Mouse (Mus musculus): ENCODE results near the gene Gm48552.

The Gm48552 gene

DNA sequence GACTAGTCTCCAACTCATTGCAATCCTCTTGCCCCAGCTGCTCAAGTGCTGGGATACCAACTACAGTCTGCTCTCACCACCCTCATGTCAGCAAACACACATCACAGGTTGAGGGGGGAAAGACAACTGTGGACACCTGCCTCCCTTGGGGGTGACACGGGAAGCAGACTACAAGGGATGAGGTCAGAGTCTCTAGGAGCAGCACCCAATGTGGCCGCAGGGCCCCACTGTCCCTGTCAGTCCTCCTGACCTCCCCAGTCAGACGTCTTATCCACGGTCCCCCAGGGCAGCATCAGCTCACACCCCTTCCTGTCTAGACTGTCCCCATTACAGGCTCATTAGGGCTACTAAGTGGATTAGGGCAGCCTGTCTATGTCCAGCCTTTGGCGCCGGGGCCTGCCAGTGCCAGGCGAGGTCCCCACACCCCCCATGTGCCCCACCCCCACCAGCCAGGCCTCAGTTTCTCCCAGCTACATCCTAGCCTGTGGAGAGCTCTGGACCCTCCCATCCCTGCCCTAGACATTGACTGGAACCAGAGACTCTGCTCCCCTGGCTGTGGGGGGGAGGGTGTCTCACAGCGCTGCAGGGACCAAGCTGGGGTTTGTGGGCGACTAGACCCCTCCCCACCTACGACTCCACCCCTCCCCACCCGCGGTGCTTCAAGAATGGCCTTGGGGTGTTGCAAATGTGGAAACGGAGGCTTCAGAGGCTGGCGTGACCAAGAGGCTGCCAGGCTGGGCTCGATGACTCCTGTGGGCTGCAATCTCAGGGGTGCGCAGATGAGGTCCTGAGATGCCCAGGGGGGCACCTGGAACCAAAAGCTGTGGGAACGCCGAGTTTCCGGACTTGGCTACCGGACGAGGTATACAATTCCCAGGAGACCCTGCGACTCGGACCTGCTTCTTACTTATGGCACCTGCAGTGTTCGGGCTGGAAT lies 18.0 kb downstream of the Gm48552 start:
- DNase-seq (ENCODE audit: low spot score) = no peak

DNA sequence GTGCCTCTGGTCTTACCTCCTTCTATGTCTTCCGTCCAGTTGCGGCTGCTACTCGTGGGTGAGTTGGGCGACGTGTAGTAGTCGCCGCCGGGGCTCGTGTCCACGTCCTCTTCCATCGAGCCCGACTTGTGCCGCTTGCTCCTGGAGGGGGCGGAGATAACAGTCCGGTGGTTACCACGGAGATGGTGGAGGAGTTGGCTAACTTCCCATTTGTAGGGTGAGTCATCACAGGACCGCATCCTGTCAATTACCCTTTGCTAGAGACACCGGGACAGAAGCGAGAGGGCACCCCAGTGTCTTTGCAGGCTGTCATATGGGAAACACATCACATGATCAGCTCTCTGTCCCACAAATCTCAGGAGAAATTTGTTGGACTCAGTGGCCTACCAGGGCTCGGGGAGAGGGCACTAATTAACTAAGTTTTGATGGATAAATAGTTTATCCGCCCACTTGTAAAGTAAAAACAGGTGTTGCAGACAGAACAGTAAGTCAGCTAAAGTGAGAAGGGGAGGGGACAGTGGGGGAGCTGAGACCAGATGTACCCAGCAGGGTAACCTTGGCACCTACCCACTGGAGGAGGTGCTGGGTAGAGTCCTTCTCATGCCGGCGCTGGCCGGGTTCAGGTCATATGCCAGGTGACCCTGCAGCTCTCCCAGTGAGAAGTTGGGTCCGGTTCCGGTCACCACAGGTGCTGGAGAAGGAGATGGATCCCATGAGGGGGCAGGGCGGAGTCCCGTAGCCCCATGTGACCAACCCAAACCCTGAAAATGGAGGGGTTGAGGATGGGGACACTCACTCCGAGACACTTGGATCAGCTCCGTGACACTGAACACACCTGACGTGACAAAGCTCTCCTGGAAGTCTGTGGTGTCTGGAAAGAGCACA lies 19.0 kb downstream of the Gm48552 start:
- DNase-seq (ENCODE audit: low spot score) = peak; percentile 73

DNA sequence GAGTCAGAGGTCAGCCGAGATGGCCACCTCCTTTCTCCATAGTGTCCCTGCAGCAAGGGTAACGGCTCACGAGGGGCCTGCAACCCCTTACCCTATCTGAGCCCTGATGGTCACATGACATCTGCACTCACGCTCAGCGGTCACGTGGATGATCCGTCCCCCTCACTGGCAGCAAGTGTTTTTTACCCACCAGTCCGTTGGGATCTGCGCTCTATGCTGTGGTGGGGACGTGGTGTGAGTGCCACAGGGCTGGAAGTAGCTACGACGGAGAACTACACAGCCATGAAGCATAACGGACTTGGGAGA lies 19.6 kb downstream of the Gm48552 start:
- no peak for DNase-seq (ENCODE audit: low spot score)

DNA sequence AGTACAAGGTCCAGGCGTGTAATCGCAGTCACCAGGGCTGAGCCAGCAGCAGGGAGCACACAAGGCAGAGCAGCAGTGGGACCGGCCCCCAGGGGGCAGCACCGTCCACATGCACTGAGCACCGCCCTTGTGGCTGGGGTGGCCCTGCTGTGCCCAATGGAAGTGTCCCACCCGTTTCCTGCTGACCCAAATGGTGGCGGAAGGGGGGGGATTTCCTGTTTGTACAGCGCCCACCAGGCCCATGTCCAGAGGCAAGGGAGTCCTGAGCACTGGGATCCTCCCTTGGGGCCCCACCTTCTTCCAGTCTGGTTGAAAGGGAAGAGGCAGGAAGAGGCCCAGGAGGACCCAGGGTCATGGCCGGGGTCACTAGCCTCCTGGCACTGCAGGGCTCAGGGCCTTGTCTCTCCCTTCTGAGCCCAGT lies 20.1 kb downstream of the Gm48552 start:
- DNase-seq (ENCODE audit: low spot score) = no peak

DNA sequence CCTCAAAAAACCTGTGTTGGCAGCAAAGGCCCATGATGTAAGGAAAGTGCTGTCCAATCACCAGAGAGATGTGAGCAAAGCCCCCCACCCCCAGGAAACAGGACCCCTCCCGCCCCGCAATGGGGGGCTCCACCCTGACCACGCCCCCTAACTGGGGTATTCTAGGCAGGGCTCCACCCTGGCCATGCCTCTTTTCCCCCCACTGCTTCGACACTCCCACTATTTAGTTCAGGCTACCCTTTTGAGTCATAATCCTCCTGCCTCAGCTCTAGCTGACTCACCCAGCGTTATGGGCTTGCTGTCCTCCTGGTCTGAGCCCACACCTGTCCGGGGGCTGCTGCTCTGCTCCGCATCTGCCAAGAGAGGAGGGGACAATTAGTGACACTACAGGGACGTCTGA lies 20.5 kb downstream of the Gm48552 start:
- no peak for DNase-seq (ENCODE audit: low spot score)

DNA sequence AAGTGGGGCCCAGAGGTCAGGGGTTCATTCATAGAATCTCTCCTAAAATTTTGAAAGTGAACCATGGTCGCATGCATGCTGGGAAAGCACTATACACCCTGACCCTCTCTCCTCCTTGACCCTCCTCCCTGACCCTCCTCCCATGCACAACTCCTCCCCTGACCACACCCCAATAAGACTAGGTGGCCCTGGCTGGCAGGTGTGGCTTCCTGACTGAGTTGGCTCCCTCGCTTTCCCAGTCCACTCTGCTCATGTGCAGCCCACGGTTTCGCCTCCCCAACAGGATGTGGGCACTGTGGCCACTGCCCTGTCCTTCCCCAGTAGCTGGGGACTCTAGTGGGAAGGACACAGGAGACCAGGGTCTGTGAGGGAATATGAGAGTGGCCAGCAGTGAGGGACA lies 21.5 kb downstream of the Gm48552 start:
- no peak for DNase-seq (ENCODE audit: low spot score)

DNA sequence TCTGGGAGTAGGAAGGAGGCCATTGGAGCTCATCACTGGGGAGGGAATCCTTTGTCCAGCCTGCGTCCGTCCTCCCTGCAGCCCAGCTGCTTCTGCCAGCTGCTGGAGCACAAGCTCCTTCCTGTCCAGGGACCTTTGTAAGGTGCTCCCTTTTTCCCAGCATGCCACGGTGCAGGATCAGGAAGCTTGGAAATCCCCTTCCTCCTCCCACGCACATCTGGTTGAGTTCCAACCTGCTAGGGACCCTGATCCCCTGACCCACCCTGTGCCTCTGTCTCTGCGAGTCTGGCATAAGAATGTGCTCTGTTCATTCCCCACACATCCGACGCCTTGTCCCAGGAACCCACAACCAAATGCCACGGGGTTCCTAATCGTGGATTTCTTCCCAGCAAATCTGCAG lies 22.2 kb downstream of the Gm48552 start:
- no peak for DNase-seq (ENCODE audit: low spot score)

DNA sequence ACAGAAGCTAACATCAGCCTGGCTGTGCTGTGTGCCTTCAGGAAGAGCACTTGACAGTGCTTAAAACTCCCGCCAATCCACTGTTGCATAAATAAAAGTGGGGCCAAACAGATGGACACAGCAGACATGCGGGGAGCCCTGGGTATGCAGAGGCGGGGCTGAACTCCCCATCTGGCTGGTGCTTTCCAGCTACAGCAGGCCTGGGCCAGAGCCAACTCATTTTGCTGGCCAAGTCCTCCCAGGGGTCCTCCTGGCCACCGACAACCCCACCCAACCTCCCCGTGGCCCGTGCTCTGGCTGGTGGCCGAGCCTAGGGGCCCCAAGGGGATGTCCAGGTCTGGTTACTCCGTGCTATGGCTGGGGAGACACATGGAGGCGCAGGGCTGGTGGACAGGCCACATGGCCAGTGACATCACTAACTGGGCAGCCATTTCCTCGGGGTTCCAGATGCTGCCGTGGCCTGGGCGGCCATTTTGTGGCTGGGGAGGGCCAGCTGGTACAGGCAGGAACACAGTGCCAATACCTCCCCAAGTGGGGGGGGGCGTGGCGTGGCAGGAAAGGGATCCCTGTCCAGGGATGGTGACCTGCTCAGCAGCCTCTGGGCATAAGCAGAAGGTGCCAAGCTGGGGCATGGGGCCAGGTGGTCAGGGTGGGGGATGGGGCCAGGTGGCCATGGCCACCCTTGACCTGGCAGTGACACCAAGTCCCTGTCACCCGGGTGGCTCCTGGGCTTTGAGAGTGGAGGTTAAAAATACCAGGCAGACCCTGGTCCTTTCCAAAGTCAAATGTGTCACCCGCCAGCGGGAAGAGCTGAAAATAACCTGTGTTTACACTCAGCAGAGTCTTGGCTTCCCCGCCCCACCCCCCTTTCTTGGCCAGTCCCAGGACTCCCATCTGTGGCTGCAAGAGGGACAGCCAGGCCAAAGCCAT lies 22.9 kb downstream of the Gm48552 start:
- peak; percentile 80 for DNase-seq (ENCODE audit: low spot score)

DNA sequence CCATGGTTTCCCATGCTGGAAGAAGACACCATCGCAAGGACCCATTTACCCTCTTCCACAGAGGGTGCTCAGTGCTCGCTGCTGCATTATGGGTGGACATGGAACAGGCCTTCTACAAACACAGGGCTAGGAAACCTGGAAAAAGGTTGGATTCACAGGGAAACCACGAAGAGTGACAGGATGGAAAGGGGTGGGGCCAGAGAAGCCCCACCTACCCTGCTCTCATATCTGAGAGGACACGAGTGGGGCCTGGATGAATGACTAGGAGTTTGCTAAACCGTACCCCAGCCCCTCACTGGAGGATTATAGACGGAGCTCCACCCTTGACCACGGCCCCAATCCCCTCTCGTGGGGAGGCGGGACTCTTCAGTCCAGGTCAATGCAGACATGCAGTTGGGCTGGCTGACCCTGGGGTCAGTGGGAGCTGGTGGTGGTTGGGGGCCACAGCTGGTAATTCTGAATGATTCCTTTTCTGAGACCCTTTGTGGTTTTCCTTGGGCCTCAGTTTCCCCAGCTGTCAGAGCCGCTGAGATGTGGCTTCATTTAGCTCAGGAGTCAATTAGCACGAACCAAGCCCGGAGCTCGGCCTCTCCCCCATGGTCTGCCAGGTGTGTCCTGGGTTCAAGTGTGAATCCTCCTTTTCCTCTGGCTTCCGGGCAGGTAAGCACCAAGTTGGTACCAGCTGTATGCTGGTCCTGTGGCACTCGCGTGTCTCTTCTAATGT lies 23.9 kb downstream of the Gm48552 start:
- no peak for DNase-seq (ENCODE audit: low spot score)

DNA sequence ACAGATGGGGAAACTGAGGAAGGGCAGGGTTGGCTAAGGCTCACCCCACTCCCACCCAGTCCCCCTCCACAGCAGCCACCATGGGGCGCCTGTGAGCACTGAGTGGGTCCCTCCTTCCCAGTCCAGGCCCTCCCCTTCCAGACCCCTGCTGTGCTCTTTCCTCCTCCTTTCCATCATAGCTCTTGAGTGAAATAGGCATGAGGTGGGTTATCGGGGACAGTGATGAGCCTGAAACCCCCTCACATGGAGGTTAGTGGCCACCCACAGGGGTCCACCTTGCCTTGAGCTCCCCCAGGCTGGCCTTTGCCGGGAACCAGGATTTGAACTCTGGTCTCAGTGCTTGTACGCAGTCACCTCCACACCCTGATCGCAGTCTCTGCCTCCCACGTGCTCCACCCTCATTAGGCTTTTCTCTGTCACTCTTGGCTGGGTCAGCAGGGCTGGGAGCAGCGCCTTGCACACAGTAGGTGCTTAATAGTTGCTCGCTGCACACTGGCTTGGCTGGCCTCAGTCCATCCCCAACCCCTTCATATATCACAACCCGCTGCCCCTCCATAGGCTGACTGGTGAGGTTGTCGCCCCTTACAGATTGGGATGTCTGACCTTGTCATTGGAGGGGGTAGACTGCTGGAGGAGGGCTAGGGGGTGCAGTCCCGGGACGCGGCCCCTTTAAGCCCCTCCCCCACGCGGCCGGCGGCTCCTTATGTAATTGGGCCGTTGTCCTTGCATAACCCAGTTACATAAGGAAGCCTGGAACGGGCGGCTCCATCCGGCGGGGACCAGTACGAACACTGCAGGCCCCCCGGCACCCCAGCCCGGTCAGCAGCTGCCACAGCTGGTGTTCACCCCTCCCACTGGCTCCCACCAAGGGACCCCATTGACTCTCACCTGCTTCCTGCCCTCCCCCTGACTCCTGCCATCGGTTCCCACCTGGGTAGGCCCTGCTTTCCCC lies 24.8 kb downstream of the Gm48552 start:
- DNase-seq (ENCODE audit: low spot score) = no peak

DNA sequence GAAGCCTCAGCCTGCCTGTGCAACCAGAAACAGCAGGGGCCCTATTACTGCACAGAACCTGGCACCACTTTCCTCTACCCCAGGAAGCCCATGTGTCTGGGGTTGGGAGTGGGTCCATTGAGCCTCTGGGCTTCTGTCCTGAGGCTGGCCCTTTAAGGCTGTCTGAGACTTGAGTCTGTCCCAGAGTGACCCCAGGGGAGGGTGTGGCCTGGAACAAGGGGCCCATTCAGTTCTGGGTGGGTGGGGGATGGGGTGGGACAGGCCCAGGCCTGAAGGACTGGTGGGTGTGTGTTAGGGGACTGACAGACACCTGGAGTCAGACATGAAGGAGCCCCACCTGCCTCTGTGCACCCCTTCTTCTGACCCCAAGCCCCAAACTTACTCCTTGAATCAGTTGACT lies 25.9 kb downstream of the Gm48552 start:
- DNase-seq (ENCODE audit: low spot score) = no peak

DNA sequence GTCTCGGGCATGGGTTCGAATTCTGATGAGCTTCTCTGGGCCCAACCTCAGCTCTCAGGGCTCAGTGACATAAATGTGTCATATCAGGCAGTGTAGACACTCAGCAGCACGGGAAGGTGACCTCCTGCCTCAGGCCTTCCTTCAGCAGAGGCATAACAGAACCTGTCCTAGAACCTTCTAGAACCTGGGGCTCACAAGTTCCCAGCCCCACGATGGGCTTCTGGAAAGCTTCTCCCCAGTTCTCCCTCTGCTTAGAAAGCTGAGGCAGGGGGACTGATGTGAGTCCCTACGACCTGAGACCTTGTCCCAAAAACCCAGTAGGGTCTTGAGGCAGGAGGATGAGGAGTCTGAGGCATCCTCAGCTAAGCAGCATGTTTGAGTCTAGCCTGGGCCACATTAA lies 26.3 kb downstream of the Gm48552 start:
- no peak for DNase-seq (ENCODE audit: low spot score)

DNA sequence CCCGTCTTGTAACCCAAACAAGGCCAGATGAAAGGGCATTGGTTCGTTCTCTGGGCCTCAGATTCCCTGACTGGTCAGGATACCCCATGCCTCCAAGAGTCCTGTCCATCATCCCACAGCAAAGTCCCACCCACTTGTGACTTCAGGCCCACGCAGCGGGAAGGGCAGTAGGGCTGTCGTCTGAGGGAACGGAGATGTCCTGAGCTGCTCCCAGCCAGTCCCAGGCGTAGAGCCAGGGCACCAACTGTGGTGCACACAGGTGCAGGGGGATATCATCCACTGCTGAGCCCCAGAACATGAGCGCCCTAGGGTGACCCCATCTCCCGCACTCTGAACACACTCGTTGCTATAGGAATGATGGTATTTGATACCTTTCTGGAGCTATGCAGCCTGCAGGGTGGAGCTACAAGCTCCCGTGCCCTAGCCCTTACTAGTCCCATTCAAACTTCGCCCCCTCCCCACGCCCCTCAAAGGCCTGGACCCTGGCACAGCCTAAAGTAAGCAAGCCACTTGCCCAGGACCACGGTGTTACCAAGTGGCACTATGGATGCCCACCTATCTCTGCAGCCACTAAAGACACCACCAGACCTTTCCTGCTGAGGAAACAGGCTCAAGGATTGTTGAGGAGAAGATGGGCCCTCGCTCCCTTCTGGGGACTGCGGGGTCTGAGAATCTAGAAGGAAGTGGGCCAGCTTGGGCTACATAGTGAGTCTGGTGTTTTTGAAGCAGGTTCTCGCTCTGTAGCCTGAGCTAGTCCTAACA lies 26.9 kb downstream of the Gm48552 start:
- no peak for DNase-seq (ENCODE audit: low spot score)

DNA sequence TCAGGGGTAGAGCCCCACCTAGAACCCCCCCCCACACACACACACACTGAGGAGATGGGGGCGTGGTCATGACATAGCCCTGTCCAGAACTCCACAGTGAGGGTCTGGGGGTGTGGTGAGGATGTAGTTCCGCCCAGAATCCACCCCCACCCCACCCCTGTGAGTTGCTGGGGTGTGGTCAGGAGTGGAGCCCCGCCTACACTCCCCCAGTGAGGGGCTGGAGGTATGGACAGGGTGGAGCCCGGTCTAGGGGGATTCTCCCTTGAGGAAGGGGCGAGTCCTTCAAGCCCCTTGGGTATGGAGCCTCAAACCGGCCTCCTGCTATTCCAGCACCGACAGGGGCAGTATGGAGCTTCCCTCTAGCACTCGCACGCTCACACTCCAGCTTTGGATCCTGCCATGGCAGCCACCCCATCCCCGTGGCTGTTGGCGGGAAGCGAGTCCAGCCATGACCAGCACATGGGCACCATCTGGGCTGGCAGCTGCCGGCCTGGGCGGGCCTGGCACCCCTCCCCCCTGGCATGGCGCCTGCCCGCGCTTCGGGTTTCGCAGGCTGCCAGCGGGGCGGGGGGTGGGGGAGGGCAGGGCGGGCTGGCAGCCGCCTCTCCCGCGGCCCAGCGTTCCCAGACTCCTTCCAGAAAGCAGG lies 27.9 kb downstream of the Gm48552 start:
- DNase-seq (ENCODE audit: low spot score) = peak; percentile 58

DNA sequence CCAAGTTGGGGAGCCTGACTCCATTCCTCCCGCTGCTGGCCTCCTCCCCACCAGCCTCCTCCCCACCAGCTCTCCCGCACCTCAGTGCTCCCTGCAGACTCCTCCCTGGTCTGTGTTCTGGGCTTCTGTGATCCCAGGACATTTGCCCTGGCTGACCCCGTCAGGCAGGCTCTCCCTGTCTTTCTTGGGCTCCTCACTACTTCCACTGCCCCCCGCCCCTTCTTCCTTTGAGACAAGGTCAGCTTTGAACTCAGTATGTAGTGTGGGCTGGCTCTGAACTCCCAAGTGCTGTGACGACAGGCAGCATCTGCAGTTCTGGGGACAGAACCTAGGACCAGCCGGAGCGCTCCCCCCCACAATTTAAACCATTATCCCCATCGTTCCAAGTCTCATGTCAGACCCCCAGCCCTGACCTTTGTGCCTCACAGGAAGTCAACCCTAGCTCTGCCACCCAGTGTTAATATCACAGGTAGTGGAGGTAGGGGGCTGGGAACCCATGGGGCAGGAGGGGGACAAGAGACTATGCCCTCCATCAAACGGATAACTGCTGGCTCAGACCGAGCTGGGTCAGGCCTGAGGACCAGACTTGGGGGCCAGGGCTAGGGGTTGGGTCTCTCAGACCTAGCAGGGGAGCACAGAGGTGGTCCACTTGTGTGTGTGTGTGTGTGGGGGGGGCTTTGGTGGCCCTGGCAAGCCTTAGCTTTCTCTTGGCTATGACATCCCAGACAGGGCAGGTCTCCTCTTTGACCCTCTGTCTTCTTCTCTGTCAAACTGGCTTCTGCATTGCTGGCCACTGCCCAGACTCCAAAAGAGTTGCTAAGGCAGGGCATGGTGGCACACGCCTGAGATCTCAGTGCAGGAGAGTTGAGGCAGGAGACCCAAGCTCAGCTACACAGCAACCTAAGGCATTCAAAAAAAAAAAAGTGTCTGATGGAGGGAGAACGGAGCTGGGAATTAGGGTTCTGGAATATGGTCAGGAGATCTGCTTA lies 28.7 kb downstream of the Gm48552 start:
- DNase-seq (ENCODE audit: low spot score) = no peak

DNA sequence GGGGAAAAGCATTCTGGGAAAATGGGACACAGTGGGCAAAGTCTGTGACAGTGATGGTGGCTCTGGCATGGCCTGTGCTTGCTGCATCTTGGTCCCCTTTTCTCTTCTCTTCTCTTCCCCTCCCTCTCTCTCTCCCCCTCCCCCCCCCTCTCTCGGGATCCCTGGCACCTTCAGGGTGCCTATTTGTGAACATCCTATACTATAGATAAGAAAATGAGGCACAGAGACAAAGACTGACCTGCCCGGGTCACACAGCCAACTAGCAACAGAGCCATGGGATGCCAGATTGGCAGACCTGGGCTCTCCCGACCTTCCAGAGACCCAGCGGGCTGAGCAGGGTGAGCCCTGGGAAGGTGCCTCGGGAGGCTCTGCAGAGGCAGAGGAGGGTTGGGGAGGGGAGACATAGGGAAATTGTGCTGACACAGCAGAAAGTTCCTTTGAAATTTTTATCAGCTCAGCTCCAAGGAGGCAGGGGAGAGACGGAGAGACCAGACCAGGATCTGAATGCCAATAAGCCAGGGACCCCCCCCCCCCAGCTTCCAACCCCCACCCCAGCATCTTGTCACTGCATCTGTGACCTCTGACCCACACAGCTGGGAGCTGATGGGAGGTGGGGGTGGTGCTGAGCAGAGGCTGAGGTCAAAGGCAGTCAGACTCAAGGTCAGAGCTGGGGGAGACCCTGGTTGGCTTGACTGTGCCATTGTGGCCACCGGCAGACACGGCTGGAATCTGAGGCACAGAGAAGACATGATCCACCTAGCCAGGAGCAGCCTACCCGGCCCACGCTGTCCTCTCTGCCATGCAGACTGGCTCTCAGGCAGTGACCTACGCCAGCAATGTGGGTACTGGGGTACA lies 29.6 kb downstream of the Gm48552 start:
- no peak for DNase-seq (ENCODE audit: low spot score)

All from adipocyte (in vitro differentiated cells).